Mouse (Mus musculus) G1E-ER4 (cell line): ENCODE results near the gene Rrp8. TPM values are rescaled to one million over a fixed set of nuclear protein-coding genes. Genes with fewer than 3 reads are reported as not detected.

Source experiments
- GATA1 ChIP-seq: IDR thresholded peaks from one replicate; pipeline ENCODE4 v1.8.0; 2012; ENCODE audit warnings: low read length, inconsistent platforms
- polyA plus RNA-seq: library from polyadenylated mRNA; stranded (reverse); fragments of >175 nt; gene quantifications from 2 replicates; pipeline ENCODE4 v1.2.3, GENCODE M21; 2012

The Rrp8 gene
- 26.5 and 34.9 TPM in 2 replicates for polyA plus RNA-seq

DNA sequence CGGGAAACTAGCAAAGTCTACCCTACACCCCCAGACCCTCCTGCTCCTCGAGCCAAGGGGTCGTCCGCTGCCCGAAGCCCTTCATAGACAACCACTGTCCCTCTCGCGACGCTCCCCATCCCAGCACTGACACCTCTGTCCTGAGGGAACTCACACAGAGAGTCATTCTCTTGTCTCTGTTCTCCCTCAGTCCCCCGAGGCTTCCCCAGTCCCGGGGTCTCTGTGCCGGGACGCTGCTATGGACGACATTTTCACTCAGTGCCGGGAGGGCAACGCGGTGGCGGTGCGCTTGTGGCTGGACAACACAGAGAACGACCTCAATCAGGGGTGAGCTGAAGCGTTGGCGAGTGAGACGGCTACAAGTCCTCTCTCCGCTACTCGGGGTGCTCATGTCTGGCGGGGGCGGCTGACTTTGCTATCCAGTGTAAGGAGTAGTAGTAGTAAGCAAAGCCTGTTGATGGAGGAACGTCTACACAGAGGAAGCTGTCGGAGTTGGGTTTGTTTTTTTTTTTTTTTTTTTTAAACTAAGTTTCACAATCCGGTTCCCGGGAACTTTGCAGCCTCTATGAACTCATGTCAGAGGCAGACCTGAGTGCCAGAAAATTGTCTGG lies at the start of gene Rrp8:
Rrp8 (minus strand) TSS at position 475 of the 611 bp plus-strand sequence.
- no peak for TF ChIP-seq GATA1

DNA sequence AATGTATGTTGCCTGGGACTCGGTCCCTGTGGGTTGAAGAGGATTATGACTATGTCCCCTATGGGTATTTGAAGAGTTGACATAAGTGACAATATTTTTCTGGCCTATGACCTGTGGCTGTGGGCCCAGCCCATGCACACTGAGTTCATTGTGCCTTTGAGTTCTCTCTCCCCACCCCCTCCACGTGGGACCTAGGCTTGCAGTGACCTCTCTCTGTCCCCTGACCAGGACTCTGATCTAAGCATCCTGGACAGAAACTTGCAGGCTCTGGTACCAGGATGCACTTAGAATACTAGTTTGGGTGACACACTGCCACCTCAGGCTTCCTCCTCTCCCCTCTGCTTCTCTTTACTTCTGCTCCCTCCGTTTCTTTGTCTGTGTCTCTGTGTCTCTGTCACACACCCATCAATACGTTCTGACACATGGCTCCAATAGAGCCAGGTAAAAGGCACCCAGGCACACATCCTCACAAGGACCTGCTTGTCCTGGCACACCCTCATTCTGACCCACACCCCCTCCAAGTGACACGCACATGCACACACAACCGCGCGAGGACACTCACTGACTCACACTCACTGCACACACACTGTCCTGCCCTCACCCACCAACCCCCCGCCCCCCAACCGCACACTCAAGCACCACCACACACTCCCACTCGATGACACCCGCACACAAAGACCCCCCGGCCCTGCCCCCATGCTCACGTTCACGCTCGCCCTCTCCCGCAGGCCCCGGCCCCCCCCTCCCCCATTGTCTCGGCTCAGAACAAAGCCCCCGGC lies 49.5 kb upstream of the Rrp8 start:
- no peak for TF ChIP-seq GATA1

GRCm38 (mm10) chr7:105784556-105784955 lies 47.4 kb upstream of the Rrp8 start:
- no peak for TF ChIP-seq GATA1

GRCm38 (mm10) chr7:105783861-105784260 lies 46.7 kb upstream of the Rrp8 start:
- no peak for TF ChIP-seq GATA1

DNA sequence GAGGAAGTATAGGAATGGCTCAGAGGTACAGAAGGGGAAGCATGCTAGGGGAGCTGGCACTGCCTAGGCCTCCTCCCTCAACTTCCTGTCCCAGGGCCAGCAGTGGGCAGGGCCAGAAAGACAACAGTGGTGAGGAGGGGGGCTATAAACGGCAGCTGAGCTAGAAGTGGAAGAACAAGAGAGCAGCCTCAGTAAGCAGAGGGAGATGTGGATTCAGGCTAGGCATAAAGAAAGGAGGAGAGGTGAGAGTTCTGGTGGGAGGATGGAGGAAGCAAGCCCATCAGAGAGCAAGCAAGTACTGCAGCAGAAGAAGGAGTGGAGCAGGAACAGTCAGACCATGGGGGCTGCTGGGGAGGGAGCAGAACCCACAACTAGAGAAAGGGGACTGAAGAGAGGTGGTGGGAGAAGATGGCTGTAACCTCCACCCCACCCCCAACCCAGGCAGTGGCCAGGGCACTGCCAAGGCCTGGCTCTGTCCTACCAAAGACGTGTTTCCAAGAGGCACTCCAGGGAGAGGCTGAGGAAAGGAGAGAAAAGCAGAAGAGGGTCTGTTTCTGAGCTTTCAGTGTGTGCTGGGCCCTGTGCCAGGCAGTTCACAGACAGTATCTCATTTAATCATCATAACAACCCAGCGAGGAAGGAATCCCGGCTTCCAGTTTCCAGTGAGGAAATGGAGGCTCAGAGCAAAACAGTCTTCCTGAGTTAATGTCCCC lies 41.5 kb upstream of the Rrp8 start:
- TF ChIP-seq GATA1, result no peak

DNA sequence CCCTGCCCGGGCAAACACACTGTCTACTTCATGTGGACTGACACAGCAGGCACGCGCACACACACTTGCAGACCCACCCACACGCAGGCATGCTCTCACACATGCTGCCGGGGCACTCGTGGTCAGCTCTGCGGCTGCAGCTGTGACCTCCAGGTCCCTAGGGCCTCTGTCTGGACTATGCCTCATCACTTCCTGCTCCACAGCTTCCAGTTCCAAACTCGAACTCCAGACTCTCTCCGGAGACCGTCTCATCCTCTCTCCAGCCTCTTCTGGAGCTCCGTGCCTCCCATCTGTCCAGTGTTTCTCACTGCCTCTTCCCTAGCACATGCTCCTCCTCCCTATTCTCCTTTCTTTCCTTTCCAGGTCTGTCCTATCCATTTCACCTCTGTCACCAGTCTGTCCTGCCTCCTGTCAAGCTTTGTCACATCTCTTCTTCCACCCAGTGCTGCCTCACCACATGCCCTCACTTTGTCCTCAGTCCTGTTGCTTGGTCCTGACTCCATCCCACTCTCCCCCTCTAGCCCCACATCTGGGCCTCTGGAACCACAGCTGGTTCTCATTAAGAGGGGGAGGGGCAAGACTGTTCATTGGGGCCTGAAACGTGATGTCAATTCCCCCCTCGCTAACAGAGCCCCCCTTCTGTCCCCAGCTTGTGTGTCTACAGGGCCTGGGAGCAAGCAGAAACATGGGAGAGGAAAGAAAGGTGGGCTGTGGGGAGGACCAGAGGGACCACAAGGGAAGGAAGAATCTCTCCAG lies 40.8 kb upstream of the Rrp8 start:
- no peak for TF ChIP-seq GATA1

DNA sequence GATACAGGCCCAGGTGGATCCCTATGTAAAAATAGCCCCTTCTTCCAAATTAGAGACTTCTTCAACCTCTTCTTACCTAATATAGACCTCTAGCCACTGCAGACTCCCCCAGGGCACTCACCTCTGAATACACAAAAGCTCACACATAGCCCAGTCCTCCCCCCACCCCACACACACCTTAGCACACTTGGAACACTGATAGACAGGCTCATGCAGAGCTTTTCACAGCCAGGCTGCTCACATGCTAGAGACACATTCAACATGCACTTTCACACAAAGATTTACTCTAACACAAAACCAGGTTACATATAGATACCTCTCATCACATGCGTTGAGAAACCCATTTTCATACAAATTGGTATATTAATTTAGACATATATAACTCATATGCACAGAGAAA lies 40.1 kb upstream of the Rrp8 start:
- TF ChIP-seq GATA1, result no peak

DNA sequence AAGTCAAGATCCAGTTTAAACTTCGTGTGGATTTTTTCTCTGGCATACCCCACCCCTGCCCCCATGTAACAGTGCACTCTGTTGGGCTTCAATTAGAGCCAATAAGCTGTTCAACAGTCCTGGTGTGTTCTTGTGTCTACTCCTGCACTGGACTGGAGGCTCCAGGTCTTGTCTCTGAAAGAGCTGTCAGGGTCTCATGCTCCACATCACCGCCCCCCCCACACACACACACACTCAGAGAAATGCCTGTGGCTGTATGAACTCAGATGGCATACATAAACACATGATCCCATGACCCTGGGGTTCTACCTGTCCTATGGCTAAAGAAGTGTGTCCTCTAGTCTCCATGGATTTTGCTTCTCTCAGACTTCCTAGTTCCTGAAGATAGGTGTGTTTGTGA lies 38.8 kb upstream of the Rrp8 start:
- no peak for TF ChIP-seq GATA1

- TF ChIP-seq GATA1, result no peak
Measured at GRCm38 (mm10) chr7:105774661-105775060, 37.5 kb upstream of the Rrp8 start.

DNA sequence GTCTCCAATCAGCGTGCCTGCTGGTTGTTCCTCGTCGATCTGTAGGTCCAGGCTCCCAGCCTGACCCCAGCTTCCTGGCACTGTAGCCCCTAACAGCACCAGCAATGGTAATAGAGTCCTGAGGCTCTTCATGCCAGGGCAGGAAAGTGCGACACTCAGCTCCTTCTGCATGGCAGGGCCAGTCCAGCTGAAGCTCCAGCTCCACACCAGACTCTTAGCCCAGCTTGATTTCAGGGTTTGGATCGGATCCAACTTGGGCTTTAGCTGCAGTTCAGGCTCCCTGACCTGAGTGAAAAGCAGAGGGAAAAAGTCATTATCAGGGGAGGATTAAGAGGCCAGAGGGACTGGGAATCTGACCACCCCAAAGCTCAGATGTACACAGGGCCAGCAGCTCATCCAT lies 35.9 kb upstream of the Rrp8 start:
- no peak for TF ChIP-seq GATA1

DNA sequence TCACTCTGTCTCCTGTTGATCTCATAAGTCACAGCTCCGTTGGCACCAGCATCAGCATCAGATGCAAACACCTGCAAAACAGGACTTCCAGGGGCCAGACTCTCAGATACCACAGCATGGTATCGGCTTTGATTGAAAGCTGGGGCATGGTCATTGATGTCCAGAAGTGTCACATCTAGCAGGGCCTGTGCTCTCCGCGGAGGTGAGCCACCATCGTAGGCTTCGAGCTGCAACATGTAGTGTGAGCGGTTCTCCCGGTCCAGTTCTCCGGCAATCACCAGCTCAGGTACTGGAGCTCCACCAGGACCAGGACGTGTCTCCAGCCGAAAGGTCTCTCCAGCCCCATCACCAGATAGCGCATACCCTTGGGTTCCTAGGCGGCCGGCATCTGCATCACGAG lies 35.1 kb upstream of the Rrp8 start:
- TF ChIP-seq GATA1, result no peak

- TF ChIP-seq GATA1, result no peak
Measured at GRCm38 (mm10) chr7:105769959-105770358, 32.8 kb upstream of the Rrp8 start.

DNA sequence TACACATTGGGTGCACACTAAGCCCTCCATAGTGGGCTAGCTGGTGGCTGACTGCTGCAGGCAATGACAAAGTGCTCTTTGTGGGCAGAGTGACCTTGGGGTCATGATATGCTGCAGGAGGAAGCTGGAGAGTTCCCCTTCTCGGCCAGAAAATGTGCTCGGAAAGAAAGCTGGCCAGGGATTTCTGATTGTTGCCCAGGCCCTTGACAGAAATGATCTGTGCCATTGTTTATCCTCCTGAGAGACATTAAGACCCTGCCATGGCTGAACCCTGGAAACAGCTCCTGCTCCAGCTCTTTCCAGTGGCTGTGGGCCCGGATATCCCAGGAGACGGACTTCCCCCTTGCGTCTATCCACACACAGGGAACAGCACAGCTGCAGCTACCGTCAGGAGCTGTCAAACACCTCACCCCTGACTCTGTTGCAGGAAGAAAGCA lies 30.6 kb upstream of the Rrp8 start:
- no peak for TF ChIP-seq GATA1

DNA sequence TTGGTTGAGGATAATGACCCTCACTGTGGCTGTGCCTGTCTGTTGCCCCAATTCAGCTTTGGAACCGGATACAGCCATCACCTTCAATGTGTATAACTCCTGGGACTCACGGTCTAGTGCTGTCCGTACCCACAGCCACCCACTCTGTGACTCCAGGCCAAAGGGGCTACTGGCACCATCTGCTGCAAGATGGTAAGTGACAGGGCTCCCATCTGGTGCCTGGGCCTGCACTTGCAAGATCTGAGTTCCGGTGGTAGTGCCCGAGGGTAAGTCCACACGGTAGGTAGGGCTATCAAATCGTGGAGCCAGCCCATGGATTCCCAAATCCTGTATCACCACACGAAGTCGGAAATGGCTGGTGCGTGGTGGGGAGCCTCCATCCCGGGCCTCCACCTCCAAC lies 27.1 kb upstream of the Rrp8 start:
- TF ChIP-seq GATA1, result no peak

DNA sequence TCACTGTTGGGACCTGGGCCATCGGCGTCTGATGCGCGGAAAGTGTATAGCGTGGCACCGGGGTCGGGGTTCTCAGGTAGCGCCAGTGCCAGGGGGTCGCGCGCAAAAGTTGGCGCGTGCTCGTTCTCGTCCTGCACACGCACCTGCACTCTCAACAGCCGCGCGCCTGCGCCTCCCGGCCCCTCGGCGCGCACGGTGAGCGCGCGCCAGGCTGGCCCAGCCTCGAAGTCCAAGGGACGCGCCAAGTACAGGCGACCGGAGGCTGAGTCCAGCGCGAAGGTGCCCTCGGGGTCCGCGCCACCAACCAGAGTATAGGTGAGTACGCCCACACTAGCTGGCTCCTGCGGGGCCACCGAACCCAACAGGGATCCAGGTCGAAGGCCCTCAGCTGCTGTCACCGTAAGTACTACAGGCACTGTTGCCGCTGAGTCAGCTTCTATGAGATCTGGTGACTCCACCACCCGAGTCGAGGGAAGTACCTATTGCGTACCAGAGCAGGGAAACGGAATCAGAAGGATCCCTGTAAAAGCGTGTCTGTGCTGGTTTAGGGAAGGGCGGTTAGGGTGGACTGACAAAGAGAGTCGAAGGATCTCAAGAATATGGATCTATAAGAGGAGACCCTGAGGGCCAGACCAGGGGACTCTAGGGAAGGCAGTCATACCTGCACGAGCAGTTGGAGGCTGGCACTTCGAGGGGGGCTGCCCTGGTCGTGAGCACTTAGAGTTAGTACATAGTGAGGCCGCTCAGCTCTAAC lies 25.5 kb upstream of the Rrp8 start:
- TF ChIP-seq GATA1, result no peak
